Mouse (Mus musculus) adrenal gland, postnatal 4 days (tissue): ENCODE results near the gene Hecw2. TPM values are rescaled to one million over a fixed set of nuclear protein-coding genes. Genes with fewer than 3 reads are reported as not detected.

ENCODE experiments used
- DNase-seq, 2 experiments: peaks; one replicate each; pipeline ENCODE4 v3.0.0; 2021 to 2022; ENCODE audit warnings: low spot score in 2 of 2, mixed read lengths in 2 of 2
- total RNA-seq, 2 experiments: library from RNA; stranded (reverse); gene quantifications; 2 replicates each; pipeline ENCODE4 v1.2.3; 2021

The Hecw2 gene
- total RNA-seq, 2 experiments from 2014 or later = 11.7 to 12.1 TPM

DNA sequence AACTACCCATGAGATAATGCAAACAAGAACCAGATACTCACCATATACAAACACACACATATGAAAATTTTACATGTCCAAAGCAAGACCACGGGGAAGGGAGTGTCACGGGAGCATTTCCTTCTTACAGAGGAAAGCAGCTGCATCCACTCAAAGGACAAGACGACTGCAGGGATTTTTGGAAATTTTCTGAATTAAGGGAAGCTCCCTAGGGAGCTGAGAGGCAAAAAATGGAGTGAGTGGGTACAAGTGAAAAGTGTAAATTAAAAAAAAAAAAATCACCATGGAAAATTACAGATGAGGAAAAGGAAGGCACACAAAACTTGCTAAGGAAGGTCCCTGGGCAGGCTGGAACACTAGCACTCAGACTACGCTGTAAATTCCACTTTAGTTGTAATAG lies 353.9 kb downstream of the Hecw2 start:
- DNase-seq = no peak

DNA sequence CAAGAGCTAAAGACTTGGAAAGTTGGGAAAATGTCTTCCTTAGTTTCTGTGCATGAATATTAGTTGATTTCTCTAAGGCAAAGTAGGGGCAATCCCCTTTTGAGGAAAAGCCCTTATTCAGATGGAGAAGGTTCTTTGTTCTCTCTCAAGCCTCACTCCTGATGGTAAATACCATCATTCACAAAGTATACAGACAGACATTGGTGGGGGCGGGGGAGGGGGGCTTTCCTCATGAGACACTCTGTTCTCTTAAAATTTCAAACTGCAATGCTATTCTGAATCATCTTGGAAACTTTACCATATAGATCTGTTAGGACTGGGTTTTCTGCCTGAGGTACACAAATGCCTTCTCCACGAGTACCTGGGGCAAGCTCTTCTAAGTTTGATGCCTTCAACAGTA lies 355.6 kb downstream of the Hecw2 start:
- DNase-seq = no peak

DNA sequence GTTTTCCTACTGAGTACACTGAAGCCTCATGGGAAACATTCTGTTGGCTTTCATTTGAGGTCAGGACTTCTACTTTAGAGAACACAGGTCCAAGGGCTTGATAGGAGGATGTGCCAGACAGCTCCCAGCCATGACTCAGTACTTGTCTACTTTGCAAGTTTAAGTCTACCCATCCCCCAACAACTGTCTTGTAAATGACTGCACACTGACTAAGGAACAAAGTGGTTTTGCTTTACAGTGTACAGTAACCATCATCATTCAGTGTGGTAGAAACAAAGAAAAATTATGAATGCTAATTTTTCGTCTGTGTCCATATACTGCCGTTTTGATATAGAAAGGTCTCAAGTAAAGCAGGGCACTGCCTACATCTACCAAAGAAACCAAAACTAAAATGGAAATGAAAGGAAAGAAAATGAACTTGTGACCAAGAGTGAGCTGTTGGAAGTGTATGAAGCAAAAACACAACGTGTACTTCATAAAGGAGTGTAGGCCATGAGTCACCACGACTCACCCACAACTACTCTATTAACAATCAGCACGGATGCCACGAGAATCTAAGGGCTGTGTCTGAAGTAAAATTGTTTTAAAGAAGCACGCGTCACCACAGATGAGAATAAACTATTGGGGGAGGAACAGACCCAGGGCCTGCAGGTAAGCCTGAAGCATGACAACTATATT lies 356.6 kb downstream of the Hecw2 start:
- DNase-seq = no peak

DNA sequence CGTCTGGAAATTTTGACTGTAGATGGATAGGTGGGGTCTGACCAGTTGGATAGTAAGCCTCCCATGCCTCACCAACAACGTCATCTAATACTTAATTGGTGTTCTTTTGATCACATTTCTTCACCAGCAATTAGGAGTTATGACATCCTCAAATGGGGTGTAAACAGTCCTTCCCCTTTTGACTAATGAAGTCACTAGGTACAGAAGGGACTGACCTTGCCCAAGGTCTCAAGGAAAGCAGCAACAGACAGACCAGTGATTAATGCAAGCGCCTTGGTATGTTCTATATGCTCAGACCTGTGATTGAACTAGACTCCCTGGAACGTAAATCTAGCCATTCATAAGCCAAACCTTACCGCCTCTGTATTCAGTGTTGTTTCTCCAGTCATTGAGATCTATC lies 364.7 kb downstream of the Hecw2 start:
- DNase-seq = no peak

DNA sequence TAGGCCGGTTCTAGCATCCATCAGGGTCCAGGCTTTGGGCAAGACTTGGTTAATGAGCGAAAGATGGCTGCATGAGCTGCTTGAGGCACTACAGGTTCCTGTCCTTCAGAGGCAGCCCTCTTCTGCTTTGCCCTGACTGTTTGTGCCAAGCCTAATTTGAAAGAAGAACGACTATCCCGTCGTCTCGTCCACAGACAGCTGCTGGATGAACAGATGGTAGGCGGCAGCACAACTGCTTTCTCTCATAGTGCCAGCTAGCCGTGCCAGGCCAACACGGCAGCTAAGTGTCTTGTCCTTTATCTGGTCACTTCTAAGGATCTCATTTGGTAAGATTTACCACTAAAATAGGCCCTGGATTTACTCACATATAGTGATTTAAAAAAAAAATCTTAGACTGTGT lies 365.9 kb downstream of the Hecw2 start:
- no peak for DNase-seq

DNA sequence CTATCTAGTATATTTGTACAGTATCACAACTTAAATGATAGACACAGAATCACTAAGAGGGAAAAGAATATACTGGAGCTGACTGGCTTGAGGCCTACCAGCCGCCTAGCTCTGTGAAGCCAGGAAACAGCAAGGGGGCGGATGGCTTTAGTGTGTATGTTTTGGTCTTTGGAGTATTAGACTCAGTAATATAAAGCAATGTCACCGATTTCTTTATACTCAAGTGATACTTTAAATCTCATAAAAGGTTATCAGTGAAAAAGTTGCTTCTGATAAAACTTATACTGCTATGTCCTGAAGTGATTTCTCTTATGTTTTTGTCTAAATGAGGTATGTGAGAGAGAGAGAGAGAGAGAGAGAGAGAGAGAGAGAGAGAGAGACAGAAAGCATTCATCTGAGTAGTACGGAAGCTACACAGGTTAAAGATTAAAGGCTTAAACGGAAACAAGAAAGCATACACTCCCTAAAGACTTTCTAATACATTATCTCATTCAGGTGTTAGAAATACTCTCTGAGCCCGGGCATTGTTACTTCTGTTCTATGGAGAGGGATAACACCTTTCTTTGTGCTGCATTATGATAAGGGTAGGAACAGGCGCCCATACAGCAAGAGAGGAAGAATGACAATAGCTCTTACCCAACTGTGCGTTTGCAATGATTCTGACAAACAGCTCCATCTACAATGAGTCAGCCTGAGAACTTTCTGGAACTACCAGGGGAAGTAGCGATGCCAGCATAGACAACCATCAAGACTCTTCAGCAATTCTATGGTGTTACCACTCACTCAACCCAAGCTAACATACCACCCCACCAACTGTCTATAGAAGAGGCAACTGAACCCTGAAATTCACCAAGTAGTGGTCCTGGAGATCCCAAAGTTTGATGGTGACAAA lies 370.3 kb downstream of the Hecw2 start:
- DNase-seq = no peak

DNA sequence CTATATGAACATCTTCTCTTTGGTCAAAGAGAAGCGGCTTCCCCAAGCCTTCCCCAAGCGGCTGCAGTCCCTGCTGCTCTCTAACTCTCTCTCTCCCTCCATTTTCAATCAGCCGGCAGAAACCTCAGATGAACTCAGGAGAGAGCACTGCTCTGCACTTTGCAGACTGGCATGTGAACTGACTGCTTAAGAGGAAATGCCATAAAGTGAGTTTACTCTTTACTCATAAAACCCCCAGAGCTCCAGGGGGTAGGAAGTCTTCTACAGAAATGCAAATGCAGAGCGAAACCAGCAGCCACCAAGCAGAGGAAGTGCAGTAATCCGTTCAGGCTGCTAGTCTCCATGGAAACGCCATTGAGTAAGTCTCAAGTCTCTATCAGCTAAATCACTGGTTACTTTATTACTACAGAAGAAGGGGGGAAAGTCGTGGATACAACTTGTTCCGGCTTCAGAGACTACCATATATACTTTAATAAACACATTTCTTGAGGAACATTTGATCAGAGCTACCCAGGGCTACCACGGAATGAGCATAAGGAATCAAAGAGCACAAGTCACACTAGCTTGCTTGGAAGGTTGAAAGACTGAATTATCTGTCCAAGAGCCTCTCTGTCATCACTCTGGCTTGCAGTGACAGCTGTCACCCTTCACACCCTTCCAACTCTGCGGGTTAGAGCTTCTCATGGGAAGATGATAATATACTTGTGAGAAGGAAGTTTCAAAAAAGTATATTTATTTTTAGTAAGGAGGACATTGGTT lies 371.1 kb downstream of the Hecw2 start:
- peak in 1 of 2 experiments; percentile 2 for DNase-seq

DNA sequence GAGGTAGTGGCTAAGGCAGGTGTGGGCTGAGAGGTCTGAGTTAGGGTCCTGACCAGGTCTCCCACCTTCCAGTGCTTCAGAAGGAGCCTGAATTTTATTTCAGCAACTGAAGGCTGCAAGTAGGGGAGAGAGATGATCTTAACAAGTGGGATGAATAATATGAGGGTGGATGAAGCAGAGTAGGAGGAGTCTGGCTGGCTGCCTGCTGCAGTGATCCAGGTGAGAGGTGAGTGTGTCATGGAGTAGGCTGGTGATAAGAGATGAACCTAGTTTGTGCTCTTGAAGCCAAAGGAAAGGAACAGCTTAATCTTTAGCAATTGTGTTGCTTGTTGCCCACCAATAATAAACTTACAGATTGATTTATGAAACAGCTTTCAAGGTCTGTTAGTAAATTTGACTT lies 373.0 kb downstream of the Hecw2 start:
- DNase-seq = no peak

DNA sequence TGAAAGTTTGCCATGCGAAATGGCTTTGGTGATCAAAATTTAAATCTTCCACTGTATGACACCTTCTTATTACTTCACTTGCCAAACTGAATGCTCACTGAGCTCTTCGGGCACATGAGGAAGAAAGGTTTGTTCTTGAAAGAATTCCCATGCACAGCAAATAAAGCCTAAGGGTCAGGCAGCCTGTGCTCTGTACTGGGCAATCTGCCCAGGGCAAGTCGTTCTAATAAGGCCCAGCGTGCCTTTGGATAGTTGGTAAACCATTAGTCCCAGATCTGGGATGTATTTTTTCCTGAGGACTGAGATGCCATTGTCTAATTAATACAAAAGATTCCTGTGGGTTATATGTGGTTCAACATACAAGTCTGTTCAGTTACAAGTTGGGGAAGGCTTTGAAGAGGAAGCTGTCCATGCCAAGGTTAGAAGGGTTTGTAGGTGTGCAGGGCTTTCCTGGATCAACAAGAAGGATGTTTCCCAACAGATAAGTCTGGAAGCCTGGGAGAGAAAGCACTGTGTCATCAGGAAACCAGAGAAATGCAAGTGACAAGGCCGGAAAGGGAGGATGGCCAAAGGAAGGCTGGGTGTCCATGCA lies 374.8 kb downstream of the Hecw2 start:
- no peak for DNase-seq

DNA sequence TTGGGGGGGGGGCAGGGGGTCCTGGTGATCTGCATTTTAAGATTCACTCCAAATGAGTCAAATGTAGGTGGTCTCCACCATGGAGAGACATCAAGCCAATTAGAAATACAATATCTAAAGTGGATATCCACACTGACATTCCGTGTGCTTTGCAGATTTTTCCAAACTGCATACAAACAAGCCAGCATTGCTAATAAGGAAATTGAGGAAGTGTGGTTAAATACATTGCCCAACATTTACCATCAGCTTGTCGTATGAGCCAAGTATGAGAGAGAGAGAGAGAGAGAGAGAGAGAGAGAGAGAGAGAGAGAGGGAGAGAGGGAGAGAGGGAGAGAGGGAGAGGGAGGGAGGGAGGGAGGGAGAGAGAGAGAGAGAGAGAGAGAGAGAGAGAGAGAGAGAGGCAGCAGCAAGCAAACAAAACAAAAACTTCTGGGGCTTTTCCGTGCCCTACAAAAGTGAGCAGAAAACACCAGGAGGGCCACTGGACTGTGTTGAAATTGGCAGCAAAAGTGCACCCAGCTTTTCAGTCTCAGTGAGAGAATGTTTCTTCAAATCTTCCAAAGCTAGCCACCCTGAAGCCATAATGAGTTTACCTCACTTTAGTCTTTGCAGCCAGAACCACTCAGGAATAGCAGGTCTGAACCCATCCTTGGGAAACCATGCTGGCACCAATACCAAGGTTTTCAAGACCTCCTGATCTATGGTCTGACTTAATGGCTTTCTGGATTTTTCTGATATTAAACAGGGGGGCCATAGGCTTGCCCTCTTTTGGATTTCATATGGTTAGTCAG lies 376.7 kb downstream of the Hecw2 start:
- DNase-seq = no peak

DNA sequence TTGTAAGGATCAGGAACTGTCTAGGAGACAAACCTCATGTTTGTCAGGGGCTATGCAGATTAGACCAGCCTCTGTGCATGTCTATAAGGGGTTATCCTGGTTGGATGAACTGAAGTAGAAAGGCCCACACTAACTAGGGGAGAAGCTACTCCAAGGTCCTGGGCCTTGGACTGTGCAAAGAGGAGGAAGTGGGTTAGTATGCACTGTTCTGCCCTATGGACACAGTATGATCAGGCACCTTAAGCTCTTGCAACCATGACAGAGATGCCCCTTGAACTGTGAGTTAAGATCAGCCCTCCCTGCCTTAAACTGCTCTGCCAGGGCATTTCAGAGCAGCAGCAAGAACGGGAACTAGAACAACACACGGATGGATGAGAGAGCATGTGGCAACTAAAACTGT lies 378.6 kb downstream of the Hecw2 start:
- no peak for DNase-seq

DNA sequence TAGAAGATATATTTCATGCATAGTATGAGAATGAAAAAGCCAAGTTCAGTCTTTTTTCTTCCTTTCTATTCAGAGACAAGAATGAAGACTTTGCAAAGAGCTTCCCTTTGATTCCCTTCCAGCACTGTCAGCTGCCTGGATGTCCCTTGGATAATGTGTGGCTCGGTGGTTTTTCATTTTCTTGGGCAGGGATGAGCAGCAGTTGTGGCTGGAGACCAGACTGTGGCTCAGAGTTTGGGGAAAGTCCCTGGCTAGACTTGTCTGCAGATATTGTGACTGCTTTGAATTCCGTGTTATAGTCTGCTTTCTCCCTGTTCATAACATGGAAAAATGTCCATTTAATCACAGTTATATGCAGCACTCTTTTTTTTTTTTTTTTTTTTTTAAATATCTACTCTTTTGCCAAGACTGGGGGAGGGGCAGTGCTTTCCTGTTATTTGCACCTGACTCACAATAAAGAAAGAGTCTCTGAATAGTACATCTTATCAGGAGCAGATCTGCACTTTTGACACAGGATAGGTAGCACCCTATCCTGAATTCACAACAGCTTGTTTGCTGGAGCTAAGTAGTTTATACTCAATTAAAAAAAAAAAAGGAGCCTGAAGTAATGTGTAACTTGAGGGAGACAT lies 380.8 kb downstream of the Hecw2 start:
- no peak for DNase-seq

DNA sequence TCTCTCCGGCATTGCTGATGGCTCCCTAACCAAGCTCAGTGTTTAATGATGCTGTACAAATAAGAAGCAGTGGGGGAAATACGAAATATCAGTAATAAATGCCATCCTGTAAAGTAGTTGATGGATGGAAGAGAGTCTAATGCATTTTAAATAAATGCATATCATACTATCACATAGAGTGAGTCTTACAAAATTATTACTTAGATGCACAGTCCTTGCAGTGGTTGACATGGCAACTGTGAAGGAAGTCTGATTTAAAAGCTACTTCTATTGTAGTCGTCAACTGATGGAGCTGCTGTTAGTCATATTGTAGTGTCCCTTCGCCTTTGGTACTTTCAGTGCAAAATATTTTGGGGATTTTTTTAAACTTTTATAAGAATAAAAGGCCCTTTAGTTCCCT lies 383.0 kb downstream of the Hecw2 start:
- no peak for DNase-seq

DNA sequence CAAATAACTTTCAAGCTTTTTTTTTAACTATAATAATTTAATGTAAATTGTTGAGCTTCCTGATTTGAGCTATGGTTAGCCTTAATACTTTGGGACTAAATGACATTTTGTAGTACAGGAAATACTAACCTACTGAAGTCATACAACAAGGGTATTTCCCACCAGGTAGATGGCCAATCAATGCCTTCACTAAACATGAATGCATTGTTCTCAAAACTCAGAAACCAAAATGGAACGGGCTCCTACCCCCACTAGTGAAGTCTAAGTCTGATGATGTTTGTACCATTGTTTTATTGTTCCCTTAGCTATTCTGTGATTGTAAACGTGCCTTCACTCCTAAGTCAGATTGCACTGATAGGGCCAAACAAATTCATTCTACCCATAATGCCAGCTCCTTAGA lies 386.7 kb downstream of the Hecw2 start:
- DNase-seq = no peak

DNA sequence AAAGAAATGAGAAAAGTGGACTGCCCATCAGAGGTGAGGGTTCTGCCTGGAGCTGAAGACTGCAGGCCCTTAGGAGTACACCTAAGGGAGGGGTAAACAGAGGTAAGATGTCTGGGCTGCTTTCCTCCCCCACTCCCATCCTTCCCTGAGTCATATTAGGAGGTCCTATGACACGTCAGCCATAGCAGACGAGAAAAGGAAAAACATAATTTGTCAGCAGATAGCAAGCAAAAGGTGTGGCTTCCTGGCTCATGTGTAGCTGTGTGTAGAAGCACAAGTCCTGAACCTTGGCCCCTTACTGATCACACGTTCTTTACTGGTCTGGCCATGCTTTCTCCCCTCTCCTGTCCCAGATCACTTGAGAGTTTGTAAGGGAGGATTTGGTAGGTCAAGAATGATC lies 397.2 kb downstream of the Hecw2 start:
- DNase-seq = no peak

DNA sequence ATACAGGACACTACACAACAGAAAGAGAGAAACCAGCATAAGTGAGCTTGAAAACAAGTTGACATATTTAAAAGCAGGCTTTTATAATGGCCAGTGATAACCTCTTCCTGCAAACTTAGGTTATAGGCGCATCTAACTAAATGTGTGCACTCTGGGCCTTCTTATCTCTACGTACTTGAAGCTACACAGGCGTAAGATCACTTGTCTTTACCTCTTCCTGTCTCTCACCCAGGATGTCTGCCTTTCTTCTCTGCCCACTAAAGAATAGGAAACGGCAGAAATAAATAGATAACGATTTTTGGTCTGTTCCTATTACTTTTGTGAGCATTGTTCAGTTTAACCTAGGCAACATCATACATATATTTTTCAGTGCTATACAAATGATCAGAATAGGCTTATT lies 397.9 kb downstream of the Hecw2 start:
- DNase-seq = no peak

DNA sequence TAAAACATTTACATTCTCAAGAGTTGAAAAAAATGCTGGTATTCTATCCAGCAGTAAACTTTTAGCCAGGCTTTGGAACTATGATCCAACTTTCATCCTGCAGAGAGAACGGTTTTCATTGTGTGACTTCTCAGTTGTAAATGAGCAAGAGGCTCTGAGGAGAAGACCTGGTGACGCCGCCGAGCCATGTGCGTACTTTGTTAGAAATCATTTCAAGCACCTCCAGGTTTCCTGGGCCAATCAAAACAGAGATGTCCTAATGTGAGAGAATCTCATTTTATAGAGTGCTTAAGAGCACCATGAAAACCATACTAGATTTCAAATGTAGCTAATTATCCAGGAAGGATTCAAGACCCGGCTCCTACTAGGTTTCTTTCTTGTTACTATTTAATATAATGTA lies 398.7 kb downstream of the Hecw2 start:
- no peak for DNase-seq

DNA sequence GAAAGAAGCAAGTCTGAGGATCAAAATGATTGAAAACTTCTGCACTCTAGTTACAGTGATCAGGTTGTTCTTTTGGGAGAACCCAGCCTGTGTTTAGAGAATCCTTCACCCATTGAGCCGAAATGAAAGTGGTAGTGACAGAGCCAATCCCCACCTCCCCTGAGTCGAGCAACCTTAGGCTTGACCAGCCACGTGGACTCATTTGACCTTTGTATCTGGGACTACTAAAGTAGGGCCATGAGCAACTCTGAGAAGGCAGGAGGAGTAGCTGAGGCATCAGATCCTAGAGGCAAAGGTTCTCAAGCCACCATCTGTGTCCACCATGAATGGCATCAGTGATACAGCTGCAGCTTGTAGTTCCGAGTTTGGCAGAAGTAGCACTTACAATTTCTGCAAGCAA lies 399.4 kb downstream of the Hecw2 start:
- no peak for DNase-seq

DNA sequence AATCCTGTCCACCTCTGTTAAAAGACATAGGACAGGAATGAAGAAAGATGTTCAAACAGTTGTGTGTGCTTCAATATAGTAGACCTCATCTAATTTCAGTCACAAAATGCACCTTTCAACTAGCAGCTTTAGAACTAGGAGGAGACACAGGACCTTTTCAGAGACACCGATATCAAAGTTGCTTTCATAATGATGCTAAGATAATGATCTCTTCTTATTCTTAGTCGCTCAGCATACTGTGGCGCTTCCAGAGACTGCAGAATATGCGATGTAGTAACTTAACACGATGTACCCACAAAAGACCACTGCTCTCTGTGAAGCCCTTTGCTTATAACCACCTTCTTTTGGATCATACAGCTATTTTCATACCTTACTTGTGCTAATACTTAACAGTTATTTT lies 399.9 kb downstream of the Hecw2 start:
- no peak for DNase-seq

DNA sequence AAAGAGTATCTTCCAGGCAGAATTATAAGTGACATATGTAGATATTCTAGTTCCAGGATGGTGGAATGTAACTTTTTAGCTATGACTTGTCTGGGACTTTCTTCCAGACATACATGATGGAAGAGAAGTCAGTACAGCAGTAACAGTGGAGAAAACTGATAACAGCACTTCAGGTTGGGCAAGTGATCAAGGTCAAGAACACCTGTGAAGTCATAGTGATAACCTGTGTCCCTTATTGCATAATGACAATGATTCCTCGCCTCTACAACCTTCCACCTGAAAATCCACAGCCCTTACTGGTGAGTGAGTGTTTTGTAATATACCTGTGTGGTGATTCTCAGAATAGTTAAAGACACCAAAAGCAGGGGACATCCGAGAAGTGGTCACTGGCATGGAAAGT lies 400.7 kb downstream of the Hecw2 start:
- no peak for DNase-seq
